Mouse (Mus musculus) neural tube, embryonic 13.5 days (tissue): ENCODE measurements around the gene Spaar. TPM values are rescaled to one million over a fixed set of nuclear protein-coding genes. Genes with fewer than 3 reads are reported as not detected.

ENCODE experiments used
- ATAC-seq: fragments of 200-750 bp; cut with Nextera tagmentation; 2 replicates; pipeline ENCODE4 v1.8.0; 2017; ENCODE audit warnings: low read depth, mild to moderate bottlenecking, moderate TSS enrichment, moderate library complexity
- H3K27ac ChIP-seq: fragments of 300-500 bp; sonication (generic); replicated peaks from 2 replicates; pipeline ENCODE4 v1.5.1; 2015; ENCODE audit warnings: moderate library complexity, mild to moderate bottlenecking, inconsistent platforms
- H3K27me3 ChIP-seq: fragments of 300-500 bp; sonication (generic); 2 replicates; pipeline ENCODE4 v1.6.1; 2015; ENCODE audit warnings: mild to moderate bottlenecking, inconsistent platforms
- H3K36me3 ChIP-seq: fragments of 300-500 bp; sonication (generic); 2 replicates; pipeline ENCODE4 v1.6.1; 2015; ENCODE audit warnings: mild to moderate bottlenecking, inconsistent platforms
- H3K4me1 ChIP-seq: fragments of 300-500 bp; sonication (generic); replicated peaks from 2 replicates; pipeline ENCODE4 v1.6.1; 2015; ENCODE audit warnings: inconsistent platforms
- H3K4me2 ChIP-seq: fragments of 300-500 bp; sonication (generic); 2 replicates; pipeline ENCODE4 v1.6.1; 2015; ENCODE audit warnings: inconsistent platforms, mild to moderate bottlenecking, moderate library complexity
- H3K4me3 ChIP-seq: fragments of 300-500 bp; sonication (generic); 2 replicates; pipeline ENCODE4 v1.5.1; 2015; ENCODE audit warnings: mild to moderate bottlenecking, inconsistent platforms
- H3K9ac ChIP-seq: fragments of 300-500 bp; sonication (generic); 2 replicates; pipeline ENCODE4 v1.6.1; 2015; ENCODE audit warnings: moderate library complexity, mild to moderate bottlenecking, inconsistent platforms
- H3K9me3 ChIP-seq: fragments of 300-500 bp; sonication (generic); 2 replicates; pipeline ENCODE4 v1.6.1; 2016; ENCODE audit warnings: inconsistent platforms
- WGBS: fragments of 180-500 bp; shearing (Covaris S2); methylation state at CpG from one replicate; pipeline ENCODE4 v1.1.7; 2015; 5-methylcytosine and 5-hydroxymethylcytosine counted together
- polyA plus RNA-seq: library from polyadenylated mRNA; unstranded; fragments of >200 nt; fragmentation: Nextera tagmentation; extraction: Ambion mirVana; gene quantifications from 2 replicates; pipeline ENCODE4 v1.2.1, GENCODE M21; 2015

Gene Spaar
- polyA plus RNA-seq, 1 experiment from 2014 or later = not detected

- Histone ChIP-seq H3K4me1 (peaks cover 6% of the 10 kb centered on the region; the same call in 1 of the 2 replicates), H3K4me3 (no peak overlapping the region), H3K36me3 (no peaks in the 10 kb centered on the region), H3K27me3 (no peaks in the 10 kb centered on the region), H3K27ac (no peak overlapping the region), H3K4me2 (no peak overlapping the region), H3K9ac (no peak overlapping the region), H3K9me3 (no peaks in the 10 kb centered on the region)
- 0% methylated on average over 2 of the region's 2 CpGs for whole genome bisulfite sequencing
- ATAC-seq = no peak
These were observed 18.0 kb upstream of the Spaar start for GRCm38 (mm10) chr4:43711821-43712220.

- Histone ChIP-seq H3K9ac (no peak overlapping the region), H3K27me3 (no peaks in the 10 kb centered on the region), H3K36me3 (no peaks in the 10 kb centered on the region), H3K9me3 (no peaks in the 10 kb centered on the region), H3K27ac (no peak overlapping the region), H3K4me1 (peaks cover 6% of the 10 kb centered on the region; the same call in 1 of the 2 replicates), H3K4me3 (no peak overlapping the region), H3K4me2 (no peak overlapping the region)
- WGBS = 46% methylated on average over 7 of the region's 7 CpGs
- no peak for ATAC-seq
These were observed 16.1 kb upstream of the Spaar start for GRCm38 (mm10) chr4:43713652-43714219.

GRCm38 (mm10) chr4:43720491-43721228 is 9.2 kb upstream of the Spaar start:
- Histone ChIP-seq H3K4me1 (peaks cover 8% of the 10 kb centered on the region; the same call in 1 of the 2 replicates), H3K27me3 (no peaks in the 10 kb centered on the region), H3K4me3 (no peak overlapping the region), H3K9me3 (no peaks in the 10 kb centered on the region), H3K27ac (peak overlapping the region; percentile 54; the same call in 1 of the 2 replicates), H3K4me2 (no peak overlapping the region), H3K9ac (no peak overlapping the region), H3K36me3 (no peaks in the 10 kb centered on the region)
- ATAC-seq = no peak
- 35% methylated on average over 14 of the region's 16 CpGs for WGBS

GRCm38 (mm10) chr4:43722191-43722590 is 7.6 kb upstream of the Spaar start:
- no peak for ATAC-seq
- no peak overlapping the region for H3K4me2 ChIP-seq
- no peaks in the 10 kb centered on the region for H3K36me3 ChIP-seq
- no peak overlapping the region for H3K9ac ChIP-seq
- peaks cover 8% of the 10 kb centered on the region; the same call in 1 of the 2 replicates for H3K4me1 ChIP-seq
- no peak overlapping the region for H3K4me3 ChIP-seq
- no peaks in the 10 kb centered on the region for H3K9me3 ChIP-seq
- WGBS = 93% methylated on average over 4 of the region's 4 CpGs
- no peaks in the 10 kb centered on the region for H3K27me3 ChIP-seq
- no peak overlapping the region for H3K27ac ChIP-seq

- no peak for ATAC-seq
- no peaks in the 10 kb centered on the region for H3K27me3 ChIP-seq
- H3K4me3 ChIP-seq = no peak overlapping the region
- no peaks in the 10 kb centered on the region for H3K36me3 ChIP-seq
- H3K9ac ChIP-seq = no peak overlapping the region
- 40% methylated on average over 1 of the region's 1 CpGs for WGBS
- no peak overlapping the region for H3K27ac ChIP-seq
- H3K9me3 ChIP-seq = no peaks in the 10 kb centered on the region
- no peak overlapping the region for H3K4me2 ChIP-seq
- peaks cover 13% of the 10 kb centered on the region; the same call in 1 of the 2 replicates for H3K4me1 ChIP-seq
These were observed 5.1 kb upstream of the Spaar start for GRCm38 (mm10) chr4:43724764-43725163.

GRCm38 (mm10) chr4:43726228-43726993 is 3.4 kb upstream of the Spaar start:
- no peaks in the 10 kb centered on the region for H3K9me3 ChIP-seq
- H3K9ac ChIP-seq = no peak overlapping the region
- no peak overlapping the region for H3K27ac ChIP-seq
- no peak overlapping the region for H3K4me3 ChIP-seq
- H3K36me3 ChIP-seq = no peaks in the 10 kb centered on the region
- 77% methylated on average over 12 of the region's 12 CpGs for WGBS
- ATAC-seq = no peak
- H3K4me2 ChIP-seq = no peak overlapping the region
- no peaks in the 10 kb centered on the region for H3K27me3 ChIP-seq
- H3K4me1 ChIP-seq = peaks cover 8% of the 10 kb centered on the region; the same call in 1 of the 2 replicates

GRCm38 (mm10) chr4:43726995-43727394 is 2.8 kb upstream of the Spaar start, which contains the start of gene Hrct1:
Hrct1 (plus strand) TSS chr4:43727188.
- Histone ChIP-seq H3K36me3 (no peaks in the 10 kb centered on the region), H3K27ac (no peak within 1 kb of the TSS), H3K27me3 (no peaks in the 10 kb centered on the region), H3K4me3 (no peak within 1 kb of the TSS), H3K9ac (no peak within 1 kb of the TSS), H3K4me1 (peaks cover 8% of the 10 kb centered on the region; the same call in 1 of the 2 replicates), H3K4me2 (no peak within 1 kb of the TSS), H3K9me3 (no peaks in the 10 kb centered on the region)
- ATAC-seq = no peak
- WGBS = 62% methylated on average over 3 of the region's 3 CpGs

- H3K27ac ChIP-seq = 0 out of 2 replicates have a peak overlapping the region, but pooled peaks have one; percentile 5
- H3K36me3 ChIP-seq = no peaks in the 10 kb centered on the region
- 73% methylated on average over 7 of the region's 7 CpGs for WGBS
- no peak for ATAC-seq
- H3K4me2 ChIP-seq = no peak overlapping the region
- H3K27me3 ChIP-seq = no peaks in the 10 kb centered on the region
- H3K9ac ChIP-seq = no peak overlapping the region
- no peak overlapping the region for H3K4me3 ChIP-seq
- peaks cover 8% of the 10 kb centered on the region; the same call in 1 of the 2 replicates for H3K4me1 ChIP-seq
- H3K9me3 ChIP-seq = no peaks in the 10 kb centered on the region
These were observed 1.9 kb upstream of the Spaar start for GRCm38 (mm10) chr4:43727718-43728575.

GRCm38 (mm10) chr4:43728576-43728954 is 1.3 kb upstream of the Spaar start:
- H3K9ac ChIP-seq = no peak overlapping the region
- no peaks in the 10 kb centered on the region for H3K27me3 ChIP-seq
- 73% methylated on average over 5 of the region's 5 CpGs for WGBS
- no peak for ATAC-seq
- H3K4me2 ChIP-seq = no peak overlapping the region
- H3K9me3 ChIP-seq = no peaks in the 10 kb centered on the region
- H3K36me3 ChIP-seq = no peaks in the 10 kb centered on the region
- H3K27ac ChIP-seq = 0 out of 2 replicates have a peak overlapping the region, but pooled peaks have one; percentile 5
- H3K4me1 ChIP-seq = peaks cover 8% of the 10 kb centered on the region; the same call in 1 of the 2 replicates
- no peak overlapping the region for H3K4me3 ChIP-seq

GRCm38 (mm10) chr4:43729126-43729525 is 708 bp upstream of the Spaar start:
- 83% methylated on average over 3 of the region's 3 CpGs for whole genome bisulfite sequencing
- no peak for ATAC-seq
- Histone ChIP-seq H3K9me3 (no peaks in the 10 kb centered on the region), H3K4me3 (no peak overlapping the region), H3K4me2 (no peak overlapping the region), H3K27ac (no peak overlapping the region), H3K4me1 (peaks cover 8% of the 10 kb centered on the region; the same call in 1 of the 2 replicates), H3K27me3 (no peaks in the 10 kb centered on the region), H3K9ac (no peak overlapping the region), H3K36me3 (no peaks in the 10 kb centered on the region)

GRCm38 (mm10) chr4:43730750-43731297 is 990 bp downstream of the Spaar start:
- Histone ChIP-seq H3K4me1 (peaks cover 8% of the 10 kb centered on the region; the same call in 1 of the 2 replicates), H3K27ac (no peak overlapping the region), H3K27me3 (no peaks in the 10 kb centered on the region), H3K4me2 (no peak overlapping the region), H3K9ac (no peak overlapping the region), H3K4me3 (no peak overlapping the region), H3K9me3 (no peaks in the 10 kb centered on the region), H3K36me3 (no peaks in the 10 kb centered on the region)
- WGBS = 70% methylated on average over 21 of the region's 21 CpGs
- ATAC-seq = no peak
